Mouse (Mus musculus): Measurements from ENCODE around the gene Ly6g6d. TPM values are rescaled to one million over a fixed set of nuclear protein-coding genes. Genes with fewer than 3 reads are reported as not detected.

The Ly6g6d gene
- polyA plus RNA-seq, 1 experiment from 2014 or later = 0.19 TPM

DNA sequence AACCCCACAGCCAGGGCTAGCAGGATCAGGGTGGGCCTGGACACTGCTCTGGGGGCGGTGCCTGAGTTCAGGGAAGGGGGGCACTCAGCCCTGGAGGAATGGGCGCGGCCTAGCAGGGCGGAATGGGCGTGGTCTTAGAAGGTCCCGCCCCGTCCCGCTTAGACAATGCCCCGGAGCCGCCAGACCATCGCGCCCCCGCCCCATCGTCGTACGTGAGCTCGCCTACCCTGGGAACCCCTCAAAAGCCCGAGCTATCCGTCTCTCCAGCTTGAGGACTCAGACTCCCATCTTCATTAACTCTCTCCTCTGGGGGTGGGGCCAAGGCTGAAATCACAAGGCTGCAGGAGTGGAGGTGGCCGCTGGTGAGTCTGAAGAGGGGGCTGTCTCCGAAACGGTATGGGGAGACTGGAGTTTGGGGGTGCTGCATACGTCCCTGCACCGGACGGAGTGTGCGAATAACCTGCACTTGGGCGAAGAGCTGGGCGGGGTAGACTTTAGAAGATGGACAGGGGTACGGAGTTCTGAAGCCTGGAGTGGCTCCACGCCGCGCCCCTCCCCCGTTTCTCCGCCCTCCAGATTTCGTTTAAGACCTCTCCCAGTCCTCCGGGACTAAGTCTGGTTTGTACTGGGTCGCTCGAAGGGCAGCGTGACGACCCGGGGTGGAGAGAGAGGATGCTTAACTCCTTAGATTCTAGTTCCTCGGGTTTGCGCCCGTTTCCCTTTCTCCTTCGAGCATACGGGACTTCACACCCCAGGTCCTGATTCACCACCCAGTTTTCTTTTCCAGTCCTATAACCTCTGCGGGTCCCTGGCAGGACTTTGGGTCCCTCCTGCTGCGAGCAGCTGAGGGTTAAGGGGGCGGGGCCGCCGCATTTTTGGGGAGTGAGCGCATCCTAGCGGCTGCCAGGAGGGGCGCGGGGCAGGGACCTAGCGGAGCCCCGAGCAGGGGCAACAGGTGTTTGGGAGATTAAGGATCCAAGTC, 18.7 kb downstream of the Ly6g6d start, which contains the start of gene Ddah2:
Gene Ddah2, plus strand, starts transcription at position 125 of the 982 bp plus-strand sequence.
- POLR2A ChIA-PET = interaction anchor here (0.7 to 1.8 kb wide), 9 partner anchors 7 to 108 kb away, joined by 3 to 9 read pairs (median 3); partner anchors contain the start of gene Clic1
- in situ Hi-C loops (cut with MboI; ENCODE audit: low pct_unique_long_range_greater_than_20kb) = no loop called here
- DNase-seq (ENCODE audit: low read depth, low spot score) (no peak), ATAC-seq (peak; percentile 70)
- TF ChIP-seq CTCF (IDR thresholded peaks at IDR 0.05) = no peak
- no peaks in the 10 kb centered on the region for H3K27me3 ChIP-seq
- CTCF ChIA-PET = interaction anchor here (0.8 to 1.4 kb wide), 6 partner anchors 8 to 39 kb away, joined by 3 to 5 read pairs (median 3); partner anchors contain the start of gene Ly6g6f

DNA sequence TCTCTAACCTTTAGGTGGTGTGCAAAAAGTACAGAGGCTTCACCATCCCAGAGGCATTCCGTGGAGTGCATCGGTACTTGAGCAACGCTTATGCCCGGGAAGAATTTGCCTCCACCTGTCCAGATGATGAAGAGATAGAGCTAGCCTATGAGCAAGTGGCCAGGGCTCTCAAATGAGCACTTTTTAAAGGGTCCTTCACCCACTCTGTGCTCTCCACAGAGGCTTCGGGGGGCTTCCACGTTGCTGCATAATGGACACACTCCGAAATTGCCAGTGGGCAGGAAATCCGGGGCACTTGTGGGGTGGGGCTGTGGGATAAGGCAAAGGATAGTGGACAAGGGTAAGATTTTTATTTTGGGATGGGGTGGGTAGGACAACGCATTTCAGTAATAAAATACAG, 19.5 kb downstream of the Ly6g6d start:
- DNase-seq (ENCODE audit: low read depth, low spot score) (no peak), ATAC-seq (no peak)
- no peaks in the 10 kb centered on the region for H3K27me3 ChIP-seq
- TF ChIP-seq CTCF (IDR thresholded peaks at IDR 0.05) = no peak
- CTCF ChIA-PET = interaction anchor here (1.1 kb wide), 1 partner anchor 17 kb away, joined by 3 read pairs; no protein-coding TSS in a partner anchor
- in situ Hi-C loops (cut with MboI; ENCODE audit: low pct_unique_long_range_greater_than_20kb) = no loop called here
- POLR2A ChIA-PET = interaction anchor here (0.7 to 1.8 kb wide), 5 partner anchors 9 to 48 kb away, joined by 4 to 9 read pairs (median 4); partner anchors contain the start of gene Clic1

DNA sequence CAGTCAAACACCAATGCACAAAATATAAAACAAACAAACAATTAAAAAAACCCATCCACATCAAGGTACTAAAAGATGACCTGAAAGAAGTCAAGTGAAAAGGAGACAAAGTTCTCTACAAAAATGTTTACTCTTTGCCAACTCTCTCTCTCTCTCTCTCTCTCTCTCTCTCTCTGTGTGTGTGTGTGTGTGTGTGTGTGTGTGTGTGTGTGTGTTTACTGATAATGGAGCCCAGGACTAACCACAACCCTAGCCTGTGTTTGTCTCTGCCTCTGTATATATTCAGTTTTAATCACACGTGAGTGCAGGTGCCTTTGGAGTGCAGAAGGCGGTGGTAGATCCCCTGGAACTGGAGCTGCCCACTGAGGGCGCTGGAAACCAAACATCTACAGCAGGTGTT, 20.8 kb downstream of the Ly6g6d start:
- DNase-seq (ENCODE audit: low read depth, low spot score) (no peak), ATAC-seq (no peak)
- ChIA-PET CTCF (no interaction called here), POLR2A (interaction anchor here (0.9 kb wide), 1 partner anchor 27 kb away, joined by 4 read pairs; no protein-coding TSS in a partner anchor)
- H3K27me3 ChIP-seq = no peaks in the 10 kb centered on the region
- in situ Hi-C loops (cut with MboI; ENCODE audit: low pct_unique_long_range_greater_than_20kb) = no loop called here
- TF ChIP-seq CTCF (IDR thresholded peaks at IDR 0.05) = no peak

DNA sequence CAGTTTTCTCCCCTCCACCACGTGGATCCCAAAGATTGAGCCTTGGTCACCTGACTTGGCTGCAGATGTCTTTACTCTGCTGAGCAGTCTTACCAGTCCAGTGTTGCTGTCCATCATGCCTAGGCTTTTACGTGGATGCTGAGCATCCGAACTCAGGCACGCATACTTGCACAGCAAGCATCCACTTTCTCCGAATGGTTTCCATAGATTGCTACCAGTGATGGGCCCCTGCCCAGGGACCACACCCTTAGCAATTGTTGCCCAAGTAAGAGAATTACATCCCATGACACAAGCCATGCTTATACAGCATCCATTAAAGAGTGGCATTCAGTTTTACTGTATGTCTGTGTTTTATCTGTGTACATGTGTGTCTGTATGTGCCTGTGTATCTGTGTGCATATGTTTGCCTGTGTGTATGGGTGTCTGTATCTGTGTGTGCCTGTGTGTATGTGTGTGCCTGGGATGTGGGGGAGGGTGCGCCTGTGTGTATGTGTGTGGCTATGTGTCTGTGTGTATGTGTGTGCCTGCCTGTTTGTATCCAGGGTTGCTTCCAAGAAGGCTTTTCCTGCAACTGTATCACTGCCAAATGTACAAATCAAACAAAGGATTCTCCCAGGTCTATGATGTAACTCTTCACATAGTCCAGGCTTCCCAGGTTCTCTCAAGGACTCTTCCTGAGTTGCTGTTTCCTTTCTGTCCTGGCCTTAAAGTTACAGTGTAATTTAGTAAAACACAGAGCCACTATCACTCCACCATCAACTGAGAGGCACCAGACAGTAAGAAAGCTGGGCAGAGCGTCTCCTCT, 22.0 kb downstream of the Ly6g6d start:
- no peak for DNase-seq (ENCODE audit: low read depth, low spot score)
- ChIA-PET POLR2A (no interaction called here), CTCF (interaction anchor here (0.9 kb wide), 1 partner anchor 32 kb away, joined by 3 read pairs; no protein-coding TSS in a partner anchor)
- H3K27me3 ChIP-seq = no peaks in the 10 kb centered on the region
- in situ Hi-C loops (cut with MboI; ENCODE audit: low pct_unique_long_range_greater_than_20kb) = no loop called here
- no peak for TF ChIP-seq CTCF (IDR thresholded peaks at IDR 0.05)
- no peak for ATAC-seq

DNA sequence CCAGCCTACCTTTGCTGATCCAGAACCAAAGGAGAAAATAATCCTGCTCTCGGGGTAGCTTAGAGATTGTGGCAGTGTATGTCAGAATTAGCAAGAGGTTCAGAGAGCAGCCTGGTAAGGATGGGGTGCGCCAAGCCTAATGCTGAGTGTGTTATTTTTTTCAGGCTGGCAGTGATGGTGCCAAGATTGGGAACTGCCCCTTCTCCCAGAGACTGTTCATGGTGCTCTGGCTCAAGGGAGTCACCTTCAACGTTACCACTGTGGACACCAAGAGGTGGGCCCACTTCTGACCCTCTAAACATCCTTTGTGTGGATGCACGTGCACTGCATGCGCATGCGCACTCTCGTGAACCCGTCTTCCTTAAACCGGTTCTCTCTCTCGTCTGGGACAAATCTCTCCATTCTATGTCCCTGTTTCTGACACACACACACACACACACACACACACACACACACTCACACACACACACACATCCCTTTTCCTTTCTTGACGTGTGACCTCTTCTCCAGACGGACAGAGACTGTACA, 25.5 kb downstream of the Ly6g6d start:
- TF ChIP-seq CTCF (IDR thresholded peaks at IDR 0.05) = no peak
- in situ Hi-C loops (cut with MboI; ENCODE audit: low pct_unique_long_range_greater_than_20kb) = no loop called here
- DNase-seq (ENCODE audit: low read depth, low spot score) = no peak
- ATAC-seq = no peak
- POLR2A ChIA-PET = interaction anchor here (0.8 to 1.8 kb wide), 5 partner anchors 8 to 59 kb away, joined by 3 to 9 read pairs (median 4); no protein-coding TSS in a partner anchor
- H3K27me3 ChIP-seq = no peaks in the 10 kb centered on the region
- CTCF ChIA-PET = interaction anchor here (0.9 kb wide), 1 partner anchor 31 kb away, joined by 4 read pairs; no protein-coding TSS in a partner anchor

DNA sequence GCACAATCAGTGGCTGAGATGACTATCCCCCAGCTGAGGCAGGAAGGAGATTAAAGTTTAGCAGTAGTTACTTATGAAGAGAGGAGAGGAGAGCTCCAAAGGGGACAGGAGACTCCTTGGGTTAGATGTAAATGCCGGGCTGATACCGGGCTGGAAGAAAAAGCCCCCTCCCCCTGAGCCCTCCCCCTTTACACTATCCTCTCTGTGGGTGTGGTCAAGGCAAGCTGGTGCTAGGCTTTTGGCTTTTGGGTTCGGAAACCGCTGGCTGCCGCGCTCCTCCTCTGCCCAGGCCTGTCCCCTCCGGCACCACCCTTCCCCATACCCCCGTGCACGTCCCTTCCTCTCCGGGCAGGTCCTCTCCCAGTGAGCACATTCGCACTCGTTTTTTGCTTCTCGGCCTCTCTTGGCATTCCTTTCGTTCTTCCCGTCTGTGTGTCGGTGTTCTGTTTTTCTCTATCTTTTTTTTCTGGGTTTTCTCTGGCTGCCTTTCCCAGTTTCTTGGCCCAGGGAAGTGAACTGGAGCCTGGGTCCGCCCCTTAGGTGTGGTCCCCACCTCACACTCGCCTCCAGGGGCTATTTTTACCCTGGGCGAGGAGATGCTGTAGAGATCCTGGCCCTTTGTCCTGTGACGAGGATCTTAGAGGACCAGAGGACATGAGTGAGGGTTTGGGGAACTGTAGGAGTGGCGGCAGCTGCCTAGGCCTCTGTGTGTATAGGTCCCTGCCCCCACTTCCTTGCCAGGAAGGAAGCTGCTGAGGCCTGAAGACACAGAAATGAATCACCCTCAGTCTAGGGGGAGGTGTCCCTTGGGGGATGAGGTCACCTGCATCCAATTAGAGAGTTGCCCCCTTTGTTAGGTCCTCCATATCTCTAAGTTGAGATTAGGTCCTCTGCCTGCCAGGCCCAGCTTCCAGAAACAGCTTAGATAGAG, 26.4 kb downstream of the Ly6g6d start:
- ChIA-PET POLR2A (interaction anchor here (0.7 to 1.8 kb wide), 7 partner anchors 8 to 94 kb away, joined by 3 to 9 read pairs (median 3); no protein-coding TSS in a partner anchor), CTCF (interaction anchor here (0.6 to 1.1 kb wide), 3 partner anchors 9 to 30 kb away, joined by 3 to 4 read pairs (median 3); no protein-coding TSS in a partner anchor)
- in situ Hi-C loops (cut with MboI; ENCODE audit: low pct_unique_long_range_greater_than_20kb) = no loop called here
- H3K27me3 ChIP-seq = no peaks in the 10 kb centered on the region
- TF ChIP-seq CTCF (IDR thresholded peaks at IDR 0.05) = no peak
- ATAC-seq (peak; percentile 48), DNase-seq (ENCODE audit: low read depth, low spot score) (no peak)

DNA sequence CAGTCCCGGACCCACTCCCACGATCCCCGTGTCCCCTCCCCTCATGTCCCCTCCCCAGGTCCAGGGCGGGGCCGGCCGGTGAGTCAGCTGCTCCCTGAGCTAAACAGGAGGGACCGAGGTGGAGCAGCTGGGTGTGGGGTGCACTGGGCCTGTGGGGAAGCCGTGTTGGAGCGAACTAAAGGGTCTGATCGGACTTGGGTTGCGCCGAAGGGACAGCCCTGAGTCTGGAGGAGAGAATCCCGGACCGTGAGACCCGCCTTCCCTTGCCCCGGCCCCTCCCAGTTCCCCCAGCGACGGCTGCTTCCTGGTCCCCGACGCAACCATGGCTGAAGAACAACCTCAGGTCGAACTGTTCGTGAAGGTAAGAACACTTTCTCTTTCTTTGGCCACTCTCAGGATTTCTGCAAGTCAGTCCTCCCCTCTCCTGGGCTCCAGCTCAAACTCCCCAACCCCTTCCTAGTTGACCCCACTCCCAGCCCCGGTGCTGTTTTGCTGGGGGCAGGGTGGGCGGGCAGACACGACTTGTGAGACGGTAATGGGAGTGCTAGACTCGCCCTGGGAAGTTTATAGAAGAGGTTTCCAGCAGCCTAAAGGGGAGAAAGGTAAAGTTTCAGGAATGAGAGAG, 27.6 kb downstream of the Ly6g6d start:
- DNase-seq (ENCODE audit: low read depth, low spot score) = no peak
- in situ Hi-C loops (cut with MboI; ENCODE audit: low pct_unique_long_range_greater_than_20kb) = no loop called here
- CTCF ChIA-PET = interaction anchor here (1.9 kb wide), 1 partner anchor 29 kb away, joined by 6 read pairs; no protein-coding TSS in a partner anchor

DNA sequence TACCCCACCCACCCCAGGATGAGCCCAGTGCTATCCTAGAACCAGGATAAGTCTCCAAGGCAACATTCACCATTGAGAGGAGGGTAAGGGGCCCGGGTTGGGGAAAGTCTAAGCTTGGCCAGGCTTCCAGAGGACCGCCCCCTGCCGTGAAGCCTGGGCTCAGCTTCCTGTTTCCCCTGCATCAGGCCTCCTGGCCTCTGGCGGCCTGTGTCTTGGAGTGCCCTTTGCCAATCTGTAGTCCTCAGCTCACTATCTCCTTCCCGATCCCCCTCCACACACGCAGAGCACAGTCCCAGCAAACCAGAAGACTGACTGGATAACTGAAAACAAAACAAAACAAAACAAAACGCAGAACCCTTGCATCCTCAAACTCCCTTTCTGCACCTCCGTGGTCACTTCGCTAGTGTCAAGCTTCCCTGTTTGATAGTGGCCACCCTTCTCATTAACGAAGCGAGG, 28.3 kb downstream of the Ly6g6d start, which contains the start of gene Clic1:
Gene Clic1, plus strand, starts transcription at position 406 of the 456 bp plus-strand sequence.
- no peak for TF ChIP-seq CTCF (IDR thresholded peaks at IDR 0.05)
- ATAC-seq = no peak
- CTCF ChIA-PET = interaction anchor here (0.6 to 1.9 kb wide), 3 partner anchors 20 to 40 kb away, joined by 3 to 6 read pairs (median 3); no protein-coding TSS in a partner anchor

More for the DNA sequence above, 27.6 kb downstream of the Ly6g6d start:
- POLR2A ChIA-PET = interaction anchor here (0.7 to 1.2 kb wide), 4 partner anchors 9 to 50 kb away, joined by 3 to 4 read pairs (median 3); partner anchors contain the start of gene Ddah2
- H3K27me3 ChIP-seq = no peaks in the 10 kb centered on the region
- TF ChIP-seq CTCF (IDR thresholded peaks at IDR 0.05) = no peak
- peak; percentile 28 for ATAC-seq

More for the DNA sequence above, 28.3 kb downstream of the Ly6g6d start, which contains the start of gene Clic1:
- DNase-seq (ENCODE audit: low read depth, low spot score) = no peak
- in situ Hi-C loops (cut with MboI; ENCODE audit: low pct_unique_long_range_greater_than_20kb) = no loop called here
- POLR2A ChIA-PET = interaction anchor here (0.7 to 1.2 kb wide), 4 partner anchors 9 to 49 kb away, joined by 3 to 4 read pairs (median 3); partner anchors contain the start of gene Ddah2
- H3K27me3 ChIP-seq = no peaks in the 10 kb centered on the region

All from Patski (cell line).